Mouse (Mus musculus) intestine, postnatal 0 days (tissue): ENCODE results near the gene Muc3. TPM values are rescaled to one million over a fixed set of nuclear protein-coding genes. Genes with fewer than 3 reads are reported as not detected.
A peak's percentile ranks its signal among the peaks of the same experiment; 100 is the strongest.

Source experiments
- ATAC-seq: fragments of 200-750 bp; cut with Nextera tagmentation; 2 replicates; pipeline ENCODE4 v1.8.0; 2017; ENCODE audit warnings: mild to moderate bottlenecking, moderate TSS enrichment, moderate library complexity
- H3K27ac ChIP-seq: fragments of 300-500 bp; sonication (generic); 2 replicates; pipeline ENCODE4 v1.5.1; 2014; ENCODE audit warnings: mild to moderate bottlenecking, low read depth, low read length, moderate library complexity
- H3K27me3 ChIP-seq: fragments of 300-500 bp; sonication (generic); replicated peaks from 2 replicates; pipeline ENCODE4 v1.6.1; 2014; ENCODE audit warnings: low read length, mixed read lengths; ENCODE audit not compliant: control insufficient read depth, insufficient read depth
- H3K36me3 ChIP-seq: fragments of 300-500 bp; sonication (generic); 2 replicates; pipeline ENCODE4 v1.6.1; 2014; ENCODE audit warnings: mild to moderate bottlenecking, moderate library complexity; ENCODE audit not compliant: control insufficient read depth, insufficient read depth
- H3K4me1 ChIP-seq: fragments of 300-500 bp; sonication (generic); replicated peaks from 2 replicates; pipeline ENCODE4 v1.6.1; 2014; ENCODE audit warnings: antibody characterized with exemption, low read length, mixed read lengths; ENCODE audit not compliant: control insufficient read depth, insufficient read depth
- H3K4me2 ChIP-seq: fragments of 300-500 bp; sonication (generic); replicated peaks from 2 replicates; pipeline ENCODE4 v1.6.1; 2014; ENCODE audit warnings: low read depth, mild to moderate bottlenecking, moderate library complexity
- H3K4me3 ChIP-seq: fragments of 300-500 bp; sonication (generic); 2 replicates; pipeline ENCODE4 v1.5.1; 2014; ENCODE audit warnings: low read depth, low read length
- H3K9ac ChIP-seq: fragments of 300-500 bp; sonication (generic); 2 replicates; pipeline ENCODE4 v1.6.1; 2014; ENCODE audit warnings: mild to moderate bottlenecking, low read depth, low read length
- H3K9me3 ChIP-seq: fragments of 300-500 bp; sonication (generic); 2 replicates; pipeline ENCODE4 v1.6.1; 2016; ENCODE audit warnings: mixed run types; ENCODE audit not compliant: control insufficient read depth
- CTCF ChIP-seq: sonication (generic); IDR thresholded peaks from 2 replicates; pipeline ENCODE4 v1.5.1; 2016; ENCODE audit warnings: low read depth, mild to moderate bottlenecking, control low read depth, antibody characterized with exemption, moderate library complexity
- WGBS: fragments of 180-500 bp; shearing (Covaris S2); extraction: QIAGEN DNeasy Blood & Tissue Kit; methylation state at CpG from one replicate; pipeline ENCODE4 v1.1.7; 2014; 5-methylcytosine and 5-hydroxymethylcytosine counted together
- polyA plus RNA-seq: library from polyadenylated mRNA; unstranded; fragments of >200 nt; fragmentation: Nextera tagmentation; extraction: Ambion mirVana; gene quantifications from 2 replicates; pipeline ENCODE4 v1.2.1, GENCODE M21; 2015

The Muc3 gene
- polyA plus RNA-seq, 1 experiment from 2014 or later, result 42.9 TPM

GRCm38 (mm10) chr5:137108111-137108510, 41.0 kb downstream of the Muc3 start:
- Histone ChIP-seq H3K4me3 (no peak overlapping the region), H3K4me1 (no peaks in the 10 kb centered on the region), H3K9me3 (no peaks in the 10 kb centered on the region), H3K4me2 (no peak overlapping the region), H3K27me3 (no peaks in the 10 kb centered on the region), H3K27ac (no peak overlapping the region), H3K36me3 (peaks cover 20% of the 10 kb centered on the region), H3K9ac (no peak overlapping the region)
- 65% methylated on average over 6 of the region's 6 CpGs for WGBS
- TF ChIP-seq CTCF, result no peak
- ATAC-seq, result no peak

- Histone ChIP-seq H3K36me3 (peaks cover 16% of the 10 kb centered on the region; the same call in 1 of the 2 replicates), H3K4me1 (no peaks in the 10 kb centered on the region), H3K4me3 (no peak overlapping the region), H3K9me3 (no peaks in the 10 kb centered on the region), H3K4me2 (no peak overlapping the region), H3K27me3 (no peaks in the 10 kb centered on the region), H3K27ac (no peak overlapping the region), H3K9ac (no peak overlapping the region)
- WGBS, result 74% methylated on average over 8 of the region's 8 CpGs
- no peak for ATAC-seq
- no peak for TF ChIP-seq CTCF
Observed at GRCm38 (mm10) chr5:137107670-137108069, 41.5 kb downstream of the Muc3 start.

DNA sequence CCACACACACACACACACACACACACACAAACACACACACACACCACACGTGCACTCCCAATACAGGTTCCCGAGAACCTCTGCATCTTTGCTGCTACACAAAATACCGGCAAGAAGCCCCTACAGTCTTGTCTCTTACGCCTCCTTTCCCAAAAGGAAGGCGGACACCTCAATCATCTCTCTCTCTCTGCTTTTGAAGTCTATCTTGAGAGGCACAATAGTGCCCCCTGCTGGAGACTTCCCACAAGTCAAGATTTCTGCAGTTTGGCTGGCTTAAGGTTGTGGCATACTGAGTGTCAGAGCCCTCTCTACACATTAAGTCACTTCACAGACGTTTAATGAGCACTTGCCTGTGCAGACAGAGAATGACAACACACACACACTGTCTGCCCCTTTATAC, 42.1 kb downstream of the Muc3 start:
- Histone ChIP-seq H3K4me2 (no peak overlapping the region), H3K27ac (no peak overlapping the region), H3K27me3 (no peaks in the 10 kb centered on the region), H3K4me1 (no peaks in the 10 kb centered on the region), H3K36me3 (peaks cover 11% of the 10 kb centered on the region; the same call in 1 of the 2 replicates), H3K4me3 (no peak overlapping the region), H3K9me3 (no peaks in the 10 kb centered on the region), H3K9ac (no peak overlapping the region)
- ATAC-seq, result no peak
- peak; percentile 91 for TF ChIP-seq CTCF
- 11% methylated on average over 6 of the region's 6 CpGs for WGBS

DNA sequence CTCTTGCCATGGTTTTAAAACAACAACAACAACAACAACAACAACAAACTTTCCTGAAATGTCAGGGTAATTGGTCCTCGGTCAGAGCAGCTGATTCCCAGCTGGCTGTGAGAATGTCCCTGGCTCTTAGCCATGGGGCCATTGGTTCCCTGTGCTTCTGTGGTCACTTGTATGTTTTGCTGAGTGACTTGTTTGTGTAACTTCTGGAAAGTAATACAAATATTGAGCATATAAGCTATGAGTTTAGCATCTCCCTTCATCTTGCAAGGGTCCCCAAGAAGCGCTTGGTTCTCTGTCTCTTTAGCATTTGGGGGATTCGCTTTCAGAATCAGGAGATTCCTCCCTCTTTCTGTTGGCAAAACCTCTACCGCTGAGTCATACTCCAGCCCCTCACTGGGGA, 42.7 kb downstream of the Muc3 start:
- ATAC-seq, result no peak
- Histone ChIP-seq H3K36me3 (peaks cover 10% of the 10 kb centered on the region; the same call in 1 of the 2 replicates), H3K9me3 (no peaks in the 10 kb centered on the region), H3K27ac (no peak overlapping the region), H3K4me3 (no peak overlapping the region), H3K27me3 (no peaks in the 10 kb centered on the region), H3K4me1 (no peaks in the 10 kb centered on the region), H3K9ac (no peak overlapping the region), H3K4me2 (no peak overlapping the region)
- TF ChIP-seq CTCF, result no peak
- WGBS, result 77% methylated on average over 4 of the region's 4 CpGs

DNA sequence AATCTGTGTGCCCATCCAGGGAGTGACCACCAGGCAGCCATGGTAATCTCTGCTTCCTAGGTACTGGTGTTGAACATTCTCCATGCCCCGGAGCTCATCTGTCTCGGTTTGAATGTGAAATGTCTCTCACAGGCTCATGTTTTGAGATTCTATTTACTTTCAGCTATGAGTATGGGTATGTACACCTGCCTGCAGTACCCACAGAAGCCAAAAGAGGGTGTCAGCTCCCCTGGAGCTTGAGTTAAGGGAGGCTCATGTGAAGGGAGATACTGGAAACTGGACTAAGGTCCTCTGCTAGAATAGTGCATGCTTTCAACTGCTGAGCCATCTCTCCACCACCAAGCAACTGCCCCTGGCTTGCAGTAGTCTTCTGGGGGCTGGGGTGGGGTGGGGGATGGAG, 45.2 kb downstream of the Muc3 start:
- no peak overlapping the region for H3K4me3 ChIP-seq
- no peak overlapping the region for H3K4me2 ChIP-seq
- H3K9me3 ChIP-seq, result no peaks in the 10 kb centered on the region
- no peaks in the 10 kb centered on the region for H3K27me3 ChIP-seq
- WGBS, result 91% methylated on average over 2 of the region's 2 CpGs
- no peak overlapping the region for H3K27ac ChIP-seq
- H3K4me1 ChIP-seq, result no peaks in the 10 kb centered on the region
- ATAC-seq, result no peak
- H3K36me3 ChIP-seq, result no peaks in the 10 kb centered on the region
- TF ChIP-seq CTCF, result peak; percentile 31
- no peak overlapping the region for H3K9ac ChIP-seq

- Histone ChIP-seq H3K4me3 (no peak overlapping the region), H3K9me3 (no peaks in the 10 kb centered on the region), H3K4me2 (no peak overlapping the region), H3K36me3 (no peaks in the 10 kb centered on the region), H3K9ac (no peak overlapping the region), H3K27ac (no peak overlapping the region), H3K27me3 (no peaks in the 10 kb centered on the region), H3K4me1 (no peaks in the 10 kb centered on the region)
- TF ChIP-seq CTCF, result no peak
- 62% methylated on average over 28 of the region's 28 CpGs for WGBS
- ATAC-seq, result no peak
Observed at GRCm38 (mm10) chr5:137102575-137103522, 46.3 kb downstream of the Muc3 start.
